Mouse (Mus musculus): ENCODE measurements at regions not wholly inside any gene's neighbourhood (a gene's known extent, or its start where the extent isn't known, plus 50 kb on each side); places are given as distances from the start of the nearest gene placed in this dataset.

DNA sequence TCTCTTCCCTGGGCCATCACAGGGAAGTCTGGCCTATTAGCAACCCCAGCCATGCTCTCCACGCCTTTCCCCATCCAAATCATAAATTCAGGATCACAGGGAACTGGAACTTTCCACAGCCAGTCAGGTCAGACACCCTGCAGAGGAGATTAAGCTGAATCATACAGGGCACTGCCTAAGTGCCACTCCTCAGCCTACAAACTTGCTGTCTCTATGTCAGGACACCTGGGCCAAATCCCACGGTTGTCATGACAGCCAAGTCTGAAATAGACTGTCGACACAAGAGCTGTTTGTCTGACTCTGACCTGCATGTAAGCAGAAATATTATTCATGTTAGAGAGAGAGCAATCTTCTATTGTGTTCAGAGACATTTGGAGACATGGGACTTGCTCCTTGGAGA, 374.0 kb upstream of the Trib2 start:
- DNase-seq (ENCODE audit: extremely low spot score): no peak

DNA sequence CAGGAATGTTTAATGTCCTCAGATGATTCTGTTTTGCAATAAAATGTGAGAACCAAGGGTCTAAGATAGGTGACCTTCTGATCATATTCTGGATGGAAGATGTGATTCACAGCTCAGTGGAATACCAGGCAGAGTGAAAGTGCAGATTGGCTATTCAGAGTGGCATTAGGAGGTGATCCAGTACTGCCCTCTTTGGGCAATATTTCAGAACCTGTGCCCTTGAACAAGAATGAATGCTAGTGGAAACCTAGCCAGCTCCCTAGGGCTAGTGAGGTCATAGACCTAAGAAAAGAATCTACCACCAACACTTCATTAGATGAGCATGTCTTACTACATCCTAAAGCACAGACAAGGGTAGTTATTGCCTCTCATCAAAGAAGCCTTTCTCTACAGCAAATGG, 372.7 kb upstream of the Trib2 start:
- no peak for DNase-seq (ENCODE audit: extremely low spot score)

DNA sequence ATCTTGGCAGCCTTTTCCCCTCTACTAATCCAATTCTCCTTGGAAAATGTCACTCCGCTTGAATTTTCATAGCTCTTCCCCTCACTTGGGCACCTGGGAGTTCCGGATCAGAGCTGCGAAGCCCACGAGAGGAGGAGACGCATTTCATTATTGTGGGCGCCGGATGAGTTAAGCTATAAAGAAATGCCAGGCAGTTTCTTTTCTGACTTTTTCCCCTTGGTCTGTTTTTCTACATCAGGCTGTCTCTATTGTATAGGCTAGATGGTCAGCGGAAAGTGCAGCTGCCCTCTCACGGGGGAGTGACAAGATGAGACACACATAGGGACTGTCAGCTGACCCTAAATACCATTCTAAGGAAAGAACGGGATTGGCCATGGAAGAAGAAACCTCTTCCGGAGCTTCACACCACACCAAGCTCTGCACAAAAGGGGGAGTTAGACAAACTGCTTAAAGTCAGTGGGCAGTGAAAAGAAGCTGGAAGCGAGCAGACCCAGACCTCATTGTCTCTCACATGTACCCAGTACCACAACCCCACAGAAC, 369.3 kb upstream of the Trib2 start:
- DNase-seq (ENCODE audit: extremely low spot score): no peak

DNA sequence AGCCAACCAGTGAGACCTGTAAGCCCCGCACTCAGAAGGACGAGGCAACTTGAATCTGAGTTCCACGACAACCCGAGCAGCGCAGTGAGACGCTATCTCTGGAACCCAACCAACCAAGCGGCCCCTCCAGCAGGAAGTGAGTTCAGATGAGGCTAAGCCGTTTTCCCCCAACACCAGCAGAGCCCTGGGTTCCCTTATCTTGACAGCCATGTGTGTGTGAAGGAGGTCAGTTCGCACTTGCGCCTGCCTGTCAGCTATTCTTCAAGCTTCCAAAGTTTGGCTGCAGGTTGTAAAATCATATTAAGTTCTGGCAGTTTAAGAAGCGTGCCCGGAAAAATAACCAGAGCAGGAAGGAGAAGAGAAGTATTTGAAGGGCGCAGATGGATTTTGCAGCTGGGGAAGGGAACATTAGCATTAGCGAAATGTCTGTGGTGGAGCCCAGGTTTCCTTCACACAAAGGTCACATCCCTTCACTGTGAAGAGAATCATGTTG, 368.8 kb upstream of the Trib2 start:
- DNase-seq (ENCODE audit: extremely low spot score): no peak

DNA sequence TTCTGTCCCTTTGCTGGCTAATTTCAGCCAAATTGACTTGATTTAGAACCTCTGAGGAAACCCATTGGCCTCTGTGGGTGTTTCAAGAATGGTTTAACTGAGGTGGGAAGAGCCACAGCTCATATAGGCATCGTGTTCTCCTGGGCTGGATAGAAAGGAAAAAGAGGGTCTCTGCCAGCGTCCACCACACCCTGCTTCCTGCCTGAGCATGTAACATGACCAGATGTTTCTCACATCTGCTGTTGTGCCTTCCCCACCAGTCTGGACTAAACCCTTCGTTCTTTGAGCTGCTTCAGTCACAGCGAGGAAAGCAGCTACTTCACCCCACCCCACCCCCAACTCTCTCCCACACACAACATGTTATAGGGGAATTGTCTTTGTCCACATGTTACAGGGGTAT, 366.3 kb upstream of the Trib2 start:
- DNase-seq (ENCODE audit: extremely low spot score): no peak

DNA sequence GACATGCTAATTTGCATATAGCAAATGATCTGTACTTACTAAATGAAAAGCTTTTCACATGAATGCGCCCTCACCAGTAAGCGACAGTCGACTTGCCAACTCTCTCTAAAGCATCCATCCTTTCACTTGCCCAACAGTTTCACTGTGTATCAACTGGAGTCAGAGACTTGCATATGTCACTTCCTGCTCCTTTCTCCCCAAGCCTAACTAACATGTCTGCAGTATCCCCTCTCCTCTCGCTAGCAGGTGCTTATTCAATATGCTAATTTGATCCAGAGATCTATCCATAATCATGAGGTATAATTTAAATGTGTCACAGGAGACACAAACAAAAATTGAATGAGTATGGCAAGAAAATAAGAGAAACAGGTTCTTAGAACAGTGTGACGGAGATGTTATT, 364.9 kb upstream of the Trib2 start:
- no peak for DNase-seq (ENCODE audit: extremely low spot score)

DNA sequence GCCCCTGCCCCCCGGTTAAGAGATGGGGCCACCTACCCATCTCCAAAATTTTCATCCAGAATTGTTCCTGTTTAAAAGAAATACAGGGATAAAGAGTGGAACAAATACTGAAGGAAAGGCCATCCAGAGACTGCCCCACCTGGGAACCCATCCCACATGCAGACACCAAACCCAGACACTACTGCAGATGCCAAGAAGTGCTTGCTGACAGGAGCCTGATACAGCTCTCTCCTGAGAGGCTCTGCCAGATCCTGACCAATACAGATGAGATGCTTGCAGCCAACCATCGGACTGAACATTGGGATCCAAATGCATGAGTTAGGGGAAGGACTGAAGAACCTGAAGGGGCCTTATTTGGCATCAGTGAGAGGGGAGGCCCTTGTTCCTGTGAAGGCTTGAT, 363.2 kb upstream of the Trib2 start:
- no peak for DNase-seq (ENCODE audit: extremely low spot score)

DNA sequence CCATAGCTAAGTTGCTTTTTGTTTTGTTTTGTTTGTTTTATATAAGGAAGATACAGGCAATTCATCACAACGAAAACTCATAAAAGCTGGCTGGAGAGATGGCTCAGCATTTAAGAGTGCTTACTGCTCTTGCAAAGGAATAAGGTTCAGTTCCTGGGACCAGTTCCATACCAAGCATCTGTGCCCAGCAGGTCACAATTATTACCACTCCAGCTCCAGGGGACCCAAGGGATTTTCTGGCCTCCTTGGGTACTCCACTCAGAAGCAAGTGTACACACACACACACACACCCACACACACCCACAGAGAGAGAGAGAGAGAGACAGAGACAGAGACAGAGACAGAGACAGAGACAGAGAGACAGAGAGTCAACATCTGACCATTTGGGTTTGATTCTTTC, 359.6 kb upstream of the Trib2 start:
- DNase-seq (ENCODE audit: extremely low spot score): no peak

DNA sequence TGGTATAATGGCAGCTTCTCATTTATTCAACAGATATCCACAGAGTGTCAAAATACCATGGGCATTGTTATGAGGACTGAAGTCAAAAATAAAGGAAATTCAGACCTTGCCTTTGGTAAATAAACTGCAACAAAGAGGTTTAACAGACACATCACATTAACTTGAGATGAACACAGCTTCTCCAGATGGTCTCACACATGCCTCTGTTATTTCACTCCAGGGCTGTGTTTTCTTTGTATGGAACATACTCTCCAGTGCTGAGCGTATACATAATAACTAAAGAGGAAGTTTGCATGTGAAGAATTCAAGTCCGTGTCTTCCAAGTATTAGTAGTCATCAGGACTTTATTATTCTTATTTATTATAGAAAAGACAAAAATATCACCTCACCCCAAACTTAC, 355.5 kb upstream of the Trib2 start:
- no peak for DNase-seq (ENCODE audit: extremely low spot score)

DNA sequence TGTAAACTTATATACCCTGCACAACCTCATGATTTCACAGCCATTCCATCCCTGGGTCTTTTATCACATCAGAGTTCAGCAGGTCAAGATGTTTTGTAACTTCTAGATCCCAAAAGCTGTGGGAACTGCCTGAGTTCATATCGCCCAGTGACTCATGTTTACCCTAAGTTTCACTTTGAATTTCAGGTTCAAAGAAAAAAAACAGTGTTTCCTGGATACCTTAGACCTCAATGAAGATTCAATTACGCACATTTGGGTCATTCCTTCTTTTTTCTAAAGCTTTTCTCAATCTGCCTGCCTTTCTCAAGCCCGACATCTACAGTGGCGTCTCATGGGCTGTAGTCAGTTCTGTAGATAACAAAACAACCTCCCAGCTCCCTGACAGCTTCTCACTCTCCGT, 354.9 kb upstream of the Trib2 start:
- DNase-seq (ENCODE audit: extremely low spot score): no peak

DNA sequence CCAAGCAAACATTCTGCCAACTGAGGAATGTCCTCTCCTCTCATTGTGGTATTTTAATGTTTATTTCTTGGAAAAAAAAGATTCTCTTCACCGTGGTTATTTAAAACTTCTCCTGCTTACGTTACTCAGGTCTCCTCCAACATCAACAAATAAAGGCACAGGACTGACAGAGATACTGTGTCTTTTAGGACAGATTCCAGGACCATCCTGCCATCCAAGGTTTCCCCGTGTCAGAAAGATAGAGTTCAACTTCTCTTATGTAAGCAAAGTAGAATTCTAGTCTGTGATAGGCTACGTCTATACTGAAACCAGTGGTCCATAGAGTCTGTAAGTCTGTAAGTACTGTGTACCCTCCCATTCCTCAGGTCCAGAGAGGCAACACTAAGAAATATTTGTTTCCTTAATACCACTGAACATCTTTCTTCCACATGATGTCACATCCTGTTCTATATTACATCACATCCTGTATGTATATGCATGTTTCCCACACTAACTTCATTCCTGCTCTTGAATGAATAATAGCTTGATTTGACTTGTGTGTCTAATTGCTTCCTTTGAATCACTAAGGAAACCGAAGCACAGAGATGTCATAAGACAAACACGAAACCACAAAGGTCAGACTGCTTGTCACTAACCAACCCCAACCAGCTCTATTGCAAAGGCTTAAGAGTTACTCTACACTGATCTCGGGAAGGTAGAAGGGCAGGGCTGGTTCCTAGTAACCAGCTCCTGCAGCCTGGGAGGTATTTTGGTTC, 353.2 kb upstream of the Trib2 start:
- DNase-seq (ENCODE audit: extremely low spot score): no peak

DNA sequence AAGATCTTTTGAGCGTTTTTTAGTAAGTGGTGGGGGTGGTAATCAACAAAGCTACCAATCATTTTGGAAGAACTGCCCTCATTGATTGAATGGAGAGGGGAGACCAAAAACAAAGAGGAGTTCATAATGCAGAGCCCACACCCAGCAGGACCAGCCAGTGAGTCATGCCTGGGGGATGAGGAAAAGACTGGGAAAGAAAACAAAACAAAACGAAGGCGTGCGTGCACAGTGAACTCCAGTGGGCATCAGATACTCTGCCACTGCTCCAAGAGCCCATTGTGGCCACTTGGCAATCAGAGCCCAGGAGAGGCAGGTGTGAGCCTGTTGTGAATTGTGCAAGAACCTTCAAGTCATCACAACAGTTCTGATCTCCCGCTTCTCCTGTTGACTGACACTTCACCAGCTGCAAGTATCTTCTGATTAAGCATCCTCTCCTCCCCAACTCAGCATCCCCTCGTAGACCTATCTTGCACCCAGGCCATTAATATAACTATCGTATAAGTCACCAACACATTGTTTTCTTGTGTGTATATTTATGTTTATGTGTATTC, 351.1 kb upstream of the Trib2 start:
- DNase-seq (ENCODE audit: extremely low spot score): no peak

DNA sequence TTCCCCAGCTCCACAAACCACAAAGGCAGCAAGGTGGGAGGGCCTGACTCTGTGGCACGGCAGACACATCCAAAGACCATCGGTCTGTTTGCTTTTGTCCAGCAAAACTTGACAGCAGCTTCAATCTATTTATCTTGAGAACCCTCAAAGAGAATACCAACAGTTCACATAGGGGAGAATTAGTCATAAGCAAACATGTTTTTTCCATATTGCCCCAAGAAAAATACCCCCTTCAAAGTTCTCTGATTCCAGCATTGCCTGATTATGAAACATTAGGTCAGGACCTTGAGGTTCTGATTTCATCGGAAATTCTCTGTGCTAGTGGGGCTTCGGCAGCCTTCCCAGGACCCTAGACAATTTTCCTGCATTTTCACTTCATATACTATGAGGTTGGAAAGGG, 348.4 kb upstream of the Trib2 start:
- no peak for DNase-seq (ENCODE audit: extremely low spot score)

DNA sequence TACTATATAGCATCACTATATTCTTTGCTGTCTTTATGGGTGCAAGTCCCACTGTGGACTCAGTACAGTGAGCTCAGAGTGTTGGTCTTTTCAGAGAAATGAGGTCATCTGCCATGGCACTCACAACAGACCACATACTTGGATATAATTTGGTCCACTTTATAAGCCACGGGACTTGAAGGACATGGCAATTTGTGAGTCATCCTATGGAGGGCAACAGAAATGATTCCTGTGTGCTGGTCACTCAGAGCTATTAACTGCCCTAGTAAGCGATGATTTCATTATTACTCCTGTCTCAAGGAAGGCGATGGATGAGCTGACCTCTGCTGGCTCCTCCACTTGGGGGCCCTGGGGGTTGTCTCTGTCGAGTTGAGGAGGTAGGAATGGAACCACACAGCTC, 345.2 kb upstream of the Trib2 start:
- no peak for DNase-seq (ENCODE audit: extremely low spot score)

DNA sequence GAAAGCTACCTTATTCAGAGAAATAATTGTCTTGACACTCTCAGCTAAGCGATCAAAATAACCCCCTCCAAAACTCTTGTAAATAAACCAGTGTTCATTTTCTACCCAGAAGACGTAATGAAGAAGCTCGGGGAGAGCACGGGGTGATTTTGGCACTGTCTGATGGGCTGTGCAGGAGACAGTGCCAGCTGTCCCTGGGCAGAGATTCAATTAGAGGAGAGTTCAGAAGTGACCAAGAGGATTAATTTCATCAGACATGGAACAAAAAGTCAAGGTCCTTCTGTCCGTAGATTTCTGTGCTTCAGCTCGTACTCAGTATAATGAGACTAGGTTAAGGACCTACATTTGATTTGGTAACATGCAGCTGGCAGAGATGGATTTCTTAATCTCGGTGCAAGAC, 341.2 kb upstream of the Trib2 start:
- DNase-seq (ENCODE audit: extremely low spot score): no peak

DNA sequence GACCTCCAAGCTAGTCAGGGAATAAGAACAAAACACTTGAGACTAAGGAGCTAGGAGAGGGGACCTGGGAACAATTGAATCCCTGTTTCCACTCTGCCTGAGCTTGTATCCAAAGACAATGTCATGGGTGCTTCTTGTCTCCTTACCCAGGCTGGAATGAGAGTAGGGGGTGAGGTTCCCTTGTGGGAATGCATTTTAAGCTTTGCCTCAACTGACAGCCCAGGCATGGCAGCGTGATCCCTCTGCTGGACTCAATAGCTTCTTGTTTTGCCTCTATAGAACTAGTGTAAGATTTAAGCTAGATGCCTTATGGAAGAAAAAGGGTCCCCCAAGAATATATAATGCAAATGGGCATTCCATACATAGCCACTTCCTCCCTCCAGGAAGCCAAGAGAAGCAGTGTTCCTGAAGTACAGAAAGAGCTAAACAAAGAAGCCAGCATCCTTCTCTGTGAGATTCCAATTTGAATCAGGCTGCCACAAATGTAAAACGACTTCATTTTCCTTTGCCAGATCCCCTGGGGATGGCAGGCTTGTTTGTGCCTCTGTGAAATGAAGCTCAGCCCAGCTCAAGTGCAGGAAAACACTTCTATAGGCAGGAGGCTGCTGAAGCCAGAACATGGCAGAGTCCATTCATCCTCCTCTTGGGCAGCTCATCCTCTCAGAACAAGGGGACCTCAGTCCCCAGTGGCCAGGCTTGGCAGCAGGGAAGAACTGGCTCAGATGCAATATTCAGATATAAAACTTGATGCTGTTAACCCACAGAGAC, 339.3 kb upstream of the Trib2 start:
- no peak for DNase-seq (ENCODE audit: extremely low spot score)

DNA sequence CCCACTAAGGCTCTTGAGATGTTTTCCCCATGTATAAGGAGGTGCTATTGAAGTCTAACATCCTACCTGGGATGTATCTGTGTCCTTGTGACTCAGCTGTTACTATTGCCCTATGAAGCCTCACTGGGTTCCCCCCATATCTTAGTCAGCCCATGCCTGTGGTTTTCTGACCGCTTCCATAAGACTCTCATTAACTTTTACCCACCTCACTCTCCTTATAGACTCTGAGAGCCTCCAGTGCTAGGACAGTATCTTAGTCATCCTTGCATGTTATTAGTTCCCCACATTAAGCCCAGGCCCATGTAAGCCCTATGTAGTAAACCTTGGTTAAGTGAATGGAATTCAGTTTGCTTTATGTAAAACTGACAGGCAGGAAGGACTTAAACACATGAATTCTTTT, 337.5 kb upstream of the Trib2 start:
- no peak for DNase-seq (ENCODE audit: extremely low spot score)

DNA sequence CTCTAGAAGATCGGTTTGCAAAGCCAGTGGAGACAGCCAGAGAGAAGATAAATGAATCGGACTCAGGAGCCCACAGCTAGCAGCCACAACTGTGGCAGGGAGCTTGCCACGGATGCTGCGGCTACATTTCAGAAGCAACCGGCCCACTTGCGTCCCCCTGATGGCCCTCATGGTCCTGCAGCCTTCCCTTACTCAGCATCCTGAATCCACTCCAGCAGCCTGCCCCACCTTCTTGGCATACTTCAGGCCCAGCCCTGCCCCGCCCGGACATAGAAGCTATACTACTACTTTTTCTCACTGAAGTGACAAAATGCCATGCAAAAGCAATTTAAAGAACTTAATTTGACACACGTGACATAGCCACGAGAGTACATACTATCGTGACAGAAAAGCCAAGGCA, 335.4 kb upstream of the Trib2 start:
- DNase-seq (ENCODE audit: extremely low spot score): no peak

DNA sequence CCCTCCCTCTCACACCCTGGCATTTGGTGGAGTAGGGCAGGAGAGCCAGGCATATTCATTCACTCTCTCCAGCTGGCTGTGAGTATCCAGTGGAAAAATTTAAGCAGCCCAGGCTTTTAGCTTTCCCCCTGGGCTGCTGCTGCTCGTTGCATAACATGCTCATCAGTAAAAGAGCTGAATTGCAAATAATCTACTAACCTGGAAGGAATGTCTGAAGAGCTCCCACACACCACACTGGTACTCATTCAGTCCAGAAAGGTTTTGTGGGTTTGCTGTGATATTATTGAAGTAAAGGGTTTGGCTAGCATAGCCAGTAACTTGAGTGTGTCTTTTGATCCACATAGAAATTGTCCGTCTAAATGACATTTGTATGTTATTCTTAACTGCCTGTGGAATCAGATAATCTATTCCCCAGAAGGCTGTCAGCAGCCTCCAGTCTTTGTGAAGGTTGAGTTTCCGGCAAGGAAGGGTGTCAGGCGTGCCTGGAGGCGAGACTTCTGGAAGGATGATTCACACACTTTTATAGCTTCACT, 334.5 kb upstream of the Trib2 start:
- DNase-seq (ENCODE audit: extremely low spot score): no peak

DNA sequence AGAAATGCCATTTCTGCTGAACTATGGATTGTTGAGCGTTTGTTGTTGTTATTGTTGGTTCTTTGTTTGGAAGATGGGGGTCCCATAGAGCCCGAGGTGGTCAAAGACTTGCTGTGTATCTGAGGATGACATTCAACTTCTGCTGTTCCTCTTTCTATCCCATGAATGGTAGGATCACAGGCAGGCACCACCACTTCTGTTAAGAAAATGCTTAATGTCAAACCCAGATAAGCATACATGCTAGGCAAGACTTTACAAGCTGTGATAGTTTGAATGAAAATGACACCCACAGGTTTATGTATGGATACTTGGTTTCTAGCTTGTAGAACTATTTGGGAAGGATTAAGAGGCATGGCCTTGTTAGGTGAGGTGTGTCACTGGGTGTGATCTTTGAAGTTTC, 330.2 kb upstream of the Trib2 start:
- no peak for DNase-seq (ENCODE audit: extremely low spot score)

DNA sequence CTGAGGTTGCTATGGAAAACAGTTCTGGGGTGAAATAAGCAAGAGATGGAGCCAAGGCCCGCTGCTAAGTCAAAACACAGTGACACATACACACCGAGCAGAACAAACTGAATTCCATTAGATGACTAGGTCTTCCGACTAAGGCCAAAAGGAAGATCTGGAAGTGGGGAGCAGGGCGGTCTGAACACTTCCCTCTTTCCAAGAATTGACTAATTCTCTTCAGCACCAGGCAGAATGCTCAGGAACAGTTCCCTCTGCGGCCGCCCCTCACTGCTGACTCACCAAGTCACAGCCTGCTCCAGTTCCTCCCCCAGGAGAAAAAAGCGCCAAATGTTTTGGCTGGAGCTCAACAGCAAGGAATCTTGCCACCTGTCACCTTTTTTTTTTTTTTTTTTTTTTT, 328.9 kb upstream of the Trib2 start:
- no peak for DNase-seq (ENCODE audit: extremely low spot score)

DNA sequence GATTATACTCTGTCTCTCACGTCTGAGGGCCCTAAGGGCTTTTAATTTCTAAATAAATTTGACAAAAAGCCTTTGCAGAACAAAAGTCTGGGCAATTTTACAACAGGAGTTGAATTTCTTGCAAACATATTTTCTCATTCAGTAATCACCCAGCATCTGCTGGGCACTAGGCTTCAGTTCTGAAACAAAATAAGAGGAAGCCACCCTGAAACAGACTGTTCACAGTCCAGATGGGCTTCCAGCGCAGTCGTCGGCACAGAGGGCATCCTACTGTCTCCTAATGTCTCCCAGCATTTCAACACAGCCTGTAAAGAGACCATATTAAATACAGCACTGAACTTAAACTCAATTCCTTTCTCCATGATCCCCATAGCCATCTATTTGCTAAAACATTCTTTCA, 324.5 kb upstream of the Trib2 start:
- no peak for DNase-seq (ENCODE audit: extremely low spot score)
